Mouse (Mus musculus) retina, postnatal 1 day (tissue): Measurements from ENCODE around the gene Ssh2.
A peak's percentile ranks its signal among the peaks of the same experiment; 100 is the strongest.

Experiments
- DNase-seq: peaks from one replicate; pipeline ENCODE4 v3.0.0-alpha.2; 2012

Gene Ssh2

DNA sequence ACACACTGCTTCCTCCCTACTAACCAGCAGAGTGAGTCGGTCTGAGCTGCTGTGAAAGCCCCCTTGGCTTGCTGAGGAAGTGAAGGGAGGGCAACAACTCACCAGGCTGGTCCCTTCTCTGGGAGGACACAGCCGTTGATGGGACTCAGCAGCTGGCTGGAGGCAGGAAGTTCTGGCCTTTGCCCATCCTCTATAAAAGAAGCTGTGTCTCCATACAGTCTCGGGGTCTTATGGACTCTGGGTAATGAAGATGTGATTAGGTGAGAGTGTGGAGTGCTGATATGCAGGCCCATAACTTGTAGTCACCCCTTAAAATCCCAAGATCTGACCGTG, 278.2 kb downstream of the Ssh2 start:
- DNase-seq, result no peak

DNA sequence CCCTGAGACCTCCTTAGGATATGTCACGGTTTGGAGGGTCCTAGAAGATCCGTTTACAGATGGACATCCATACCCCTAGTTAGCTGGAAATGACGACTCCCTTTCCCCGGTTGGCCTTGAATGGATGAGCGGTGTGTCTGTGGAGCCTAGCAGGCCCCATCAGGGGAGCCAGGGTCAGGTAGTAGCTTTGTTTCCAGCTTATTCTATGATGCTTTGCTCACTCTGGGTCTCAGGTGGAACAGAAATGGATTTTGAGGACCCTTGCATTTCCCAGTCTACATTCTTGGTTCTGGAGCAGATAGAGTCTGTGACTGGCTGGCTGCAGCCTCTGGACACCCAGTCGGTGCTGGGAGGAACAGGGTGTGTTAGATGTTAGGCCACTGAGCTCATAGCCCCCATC, 278.7 kb downstream of the Ssh2 start:
- no peak for DNase-seq

DNA sequence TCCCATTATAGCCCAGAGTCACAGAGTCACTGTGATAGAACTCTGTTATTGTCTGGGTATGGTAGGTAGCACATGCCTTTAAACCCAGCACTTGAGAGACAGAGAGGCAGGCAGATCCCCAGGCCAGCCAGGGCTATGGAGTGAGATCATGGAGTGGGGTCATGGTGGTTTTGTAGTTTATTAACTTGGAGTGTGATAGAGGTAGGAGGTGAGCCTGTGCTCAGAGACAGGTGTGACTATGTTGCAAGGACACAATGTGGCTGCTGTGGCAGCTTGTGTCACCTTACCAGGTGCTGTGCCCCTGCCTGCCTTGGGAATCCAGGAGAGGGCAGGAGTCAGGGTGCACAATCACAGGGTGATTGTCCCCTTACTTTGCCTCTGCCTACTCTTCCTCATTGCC, 279.4 kb downstream of the Ssh2 start:
- no peak for DNase-seq

DNA sequence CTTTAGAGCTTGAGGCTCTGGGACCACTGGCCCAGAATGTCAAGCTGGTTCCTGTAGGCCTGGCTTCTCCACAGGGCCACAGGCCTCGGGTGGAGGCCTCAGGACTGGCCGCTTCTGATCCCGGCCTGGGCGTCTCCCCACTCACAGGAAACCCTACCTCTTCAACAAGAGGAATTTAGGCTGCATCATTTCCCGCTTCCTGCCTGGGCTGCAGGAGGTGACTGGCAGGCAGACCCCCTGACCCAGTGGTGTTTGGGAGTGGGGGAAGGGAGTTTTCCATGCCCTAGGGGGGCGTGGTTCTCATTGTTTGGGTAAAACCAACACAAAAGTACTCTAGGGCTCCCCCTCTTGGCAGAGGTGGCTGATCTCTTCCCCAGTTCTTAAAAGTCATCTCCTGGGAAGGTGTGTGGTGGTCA, 281.3 kb downstream of the Ssh2 start:
- peak; percentile 84 for DNase-seq

DNA sequence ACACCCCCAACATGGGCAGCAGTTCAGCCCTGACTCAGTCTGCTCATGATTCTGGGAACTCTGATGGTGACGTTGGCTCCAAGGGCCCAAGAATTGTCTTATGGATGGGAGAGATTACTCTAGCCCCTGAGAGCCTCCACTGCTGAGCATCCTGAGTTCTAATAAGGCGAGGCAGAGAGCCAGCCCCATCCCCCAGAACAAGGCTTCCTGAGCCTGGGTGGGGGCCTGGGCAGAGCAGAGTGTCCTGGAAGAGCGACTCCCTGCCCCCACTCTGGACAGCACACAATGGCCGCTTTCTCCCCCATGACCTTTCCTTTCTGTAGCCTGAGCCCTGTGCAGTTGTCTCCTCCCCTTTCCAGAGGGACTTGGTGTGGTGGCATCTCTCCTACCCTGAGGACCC, 281.8 kb downstream of the Ssh2 start:
- peak; percentile 46 for DNase-seq

DNA sequence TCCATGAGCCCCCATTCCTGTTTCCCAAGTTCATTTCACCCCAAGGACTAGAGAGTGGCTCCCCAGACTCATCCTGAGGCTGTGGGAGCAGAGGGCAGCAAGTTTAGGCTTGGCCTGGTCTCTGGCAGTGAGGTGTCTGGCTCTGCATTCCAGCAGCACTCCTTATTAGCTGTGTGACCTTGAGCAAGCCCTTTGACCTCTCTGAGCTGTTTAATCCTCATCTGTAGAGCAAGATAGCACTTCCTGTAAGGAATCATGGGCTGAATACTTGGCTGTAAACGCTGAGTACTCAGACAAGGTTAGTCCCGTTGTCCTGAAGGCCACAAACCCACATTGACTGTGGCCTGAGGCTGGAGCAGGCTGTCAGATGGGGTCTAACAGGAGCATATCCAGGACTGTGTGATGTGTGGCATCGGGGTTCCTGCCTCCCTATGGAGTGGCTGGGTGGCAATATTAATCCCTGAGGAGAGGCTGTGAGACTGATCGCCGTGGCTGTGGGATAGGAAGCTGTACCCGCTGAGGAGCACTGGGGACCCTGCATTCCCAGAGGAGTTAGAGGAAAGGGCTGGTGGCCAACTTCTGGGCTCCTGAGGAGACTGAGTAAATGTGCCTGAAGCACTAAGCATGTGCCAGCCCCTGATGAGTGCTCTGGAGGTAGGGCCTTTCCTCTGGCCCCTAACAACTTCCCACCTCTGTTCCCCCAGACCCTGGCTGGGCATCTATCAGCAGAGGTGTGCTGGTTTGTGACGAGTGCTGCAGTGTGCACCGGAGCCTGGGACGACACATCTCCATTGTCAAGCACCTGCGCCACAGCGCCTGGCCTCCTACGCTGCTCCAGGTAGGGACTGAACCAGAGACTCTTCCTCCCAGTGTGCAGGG, 282.4 kb downstream of the Ssh2 start:
- no peak for DNase-seq

DNA sequence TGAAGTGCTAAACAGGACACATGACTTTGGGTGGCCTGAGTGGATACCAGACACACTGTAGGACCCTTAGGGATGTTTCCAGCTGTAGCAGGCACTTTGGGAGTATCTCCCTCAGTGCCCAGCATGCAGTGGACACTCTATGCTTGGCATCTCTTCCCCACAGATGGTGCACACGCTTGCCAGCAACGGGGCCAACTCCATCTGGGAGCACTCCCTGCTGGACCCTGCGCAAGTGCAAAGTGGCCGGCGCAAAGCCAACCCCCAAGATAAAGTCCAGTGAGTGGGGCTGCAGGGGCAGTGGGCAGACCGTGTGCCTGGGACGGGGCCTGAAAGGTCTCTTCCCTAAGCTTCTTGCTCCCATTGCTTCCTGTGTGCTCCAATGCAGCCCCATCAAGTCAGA, 283.3 kb downstream of the Ssh2 start:
- no peak for DNase-seq

DNA sequence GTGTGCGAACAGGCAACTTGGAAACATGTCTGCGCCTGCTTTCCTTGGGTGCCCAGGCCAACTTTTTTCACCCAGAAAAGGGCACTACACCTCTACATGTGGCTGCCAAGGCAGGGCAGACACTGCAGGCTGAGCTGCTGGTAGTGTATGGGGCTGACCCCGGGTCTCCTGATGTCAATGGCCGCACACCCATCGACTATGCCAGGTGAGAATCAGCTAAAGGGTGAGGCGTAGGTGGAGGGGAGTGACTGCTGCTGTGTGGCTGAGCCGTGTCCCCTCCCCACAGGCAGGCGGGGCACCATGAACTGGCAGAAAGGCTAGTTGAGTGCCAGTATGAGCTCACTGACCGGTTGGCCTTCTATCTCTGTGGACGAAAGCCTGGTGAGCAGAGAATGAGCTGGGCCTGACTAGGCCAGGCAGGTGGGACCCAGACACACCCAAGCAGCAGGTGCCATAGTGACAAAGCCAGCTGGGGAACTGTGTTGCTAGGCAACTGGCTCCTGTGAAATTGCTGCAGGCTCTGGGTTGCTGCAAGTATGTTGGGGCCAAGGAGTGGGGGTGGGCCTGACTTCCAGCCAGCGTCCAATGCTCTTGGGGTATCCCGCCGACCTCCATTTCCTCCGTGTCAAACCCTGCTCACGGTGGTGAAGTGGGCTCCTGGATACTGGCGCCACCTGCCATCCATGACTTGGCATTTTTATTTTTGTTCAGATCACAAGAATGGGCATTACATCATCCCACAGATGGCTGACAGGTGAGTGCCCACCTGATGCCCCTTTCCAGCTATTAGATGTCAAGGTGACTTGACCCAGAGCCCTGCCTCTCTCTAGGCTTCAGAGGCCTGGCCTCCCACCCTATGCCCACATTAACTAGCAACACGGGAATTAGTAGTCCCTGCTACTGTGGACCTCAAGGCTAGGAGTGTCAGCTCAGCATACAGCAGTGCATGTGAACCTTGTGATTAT, 284.6 kb downstream of the Ssh2 start:
- peak; percentile 36 for DNase-seq

DNA sequence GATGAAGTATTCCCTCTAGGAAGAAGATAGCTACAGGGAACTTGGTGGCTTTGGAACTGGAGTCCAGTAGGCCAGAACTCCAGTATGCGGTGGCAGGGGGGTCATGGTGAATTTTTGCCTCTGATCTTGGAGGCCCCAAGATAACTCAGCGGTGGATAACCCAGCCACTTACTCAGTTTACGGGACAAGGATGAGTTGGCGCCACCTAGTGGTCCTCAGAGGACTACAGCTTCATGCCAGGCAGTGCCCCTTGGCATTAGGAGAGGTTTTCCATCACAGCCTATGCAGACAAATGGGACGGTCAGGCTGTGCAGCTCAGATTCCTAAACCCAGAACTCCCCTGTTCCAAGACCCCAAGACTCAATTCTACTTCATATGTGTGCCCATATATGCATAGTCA, 285.3 kb downstream of the Ssh2 start:
- peak; percentile 87 for DNase-seq

DNA sequence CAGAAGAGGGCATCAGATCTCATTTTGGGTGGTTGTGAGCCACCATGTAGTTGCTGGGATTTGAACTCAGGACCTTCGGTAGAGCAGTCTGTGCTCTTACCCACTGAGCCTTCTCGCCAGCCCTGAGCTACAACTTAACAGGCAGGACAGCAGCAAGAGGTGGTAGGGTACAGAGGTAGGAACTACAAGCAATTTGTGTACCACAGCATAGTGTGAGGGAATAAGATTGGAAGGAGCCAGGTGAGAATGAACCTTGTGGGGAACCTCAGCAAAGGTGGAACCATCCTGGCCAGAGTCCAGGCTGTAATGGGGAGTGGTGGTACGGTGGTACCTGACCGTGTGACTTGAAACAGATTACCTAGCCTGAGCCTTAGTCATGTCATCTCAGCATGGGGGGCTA, 285.9 kb downstream of the Ssh2 start:
- DNase-seq, result no peak

DNA sequence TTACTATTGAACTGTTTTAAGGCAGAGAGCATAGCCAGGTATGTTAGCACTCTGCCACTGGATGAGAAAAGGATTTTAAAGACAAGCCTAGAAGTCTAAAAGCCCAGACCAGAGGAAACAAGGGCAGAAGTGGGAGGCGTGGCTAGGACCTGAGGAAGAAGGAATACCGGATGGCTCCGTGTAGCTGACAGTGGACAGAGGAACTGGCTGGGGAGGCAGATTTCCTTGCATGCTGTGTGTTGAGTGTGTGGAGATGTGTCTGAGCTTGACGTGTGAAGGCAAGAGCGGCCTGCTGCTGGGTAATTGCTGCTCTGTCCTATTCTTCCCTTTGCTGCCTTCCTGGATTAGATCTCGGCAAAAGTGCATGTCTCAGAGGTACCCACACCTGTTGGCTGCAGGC, 286.4 kb downstream of the Ssh2 start:
- no peak for DNase-seq

DNA sequence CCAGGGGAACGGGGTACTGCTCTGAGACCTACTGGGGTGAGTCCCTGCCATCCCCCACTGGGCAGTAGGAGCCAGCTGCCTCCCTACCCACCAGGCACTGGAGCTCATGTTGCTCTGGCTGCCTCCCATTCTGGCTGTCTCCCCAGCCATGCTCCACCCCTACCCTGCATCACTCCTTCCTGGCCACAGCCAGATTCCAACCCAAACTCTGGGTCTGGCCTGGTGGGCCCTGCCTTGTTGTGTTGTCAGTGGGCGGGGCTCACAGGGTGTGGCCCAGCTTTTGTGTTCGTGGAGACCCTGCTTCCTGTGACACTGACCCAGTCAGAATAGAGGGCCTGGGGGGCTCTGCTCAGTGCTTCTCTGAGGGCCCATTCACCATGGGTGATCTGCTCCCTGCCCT, 287.4 kb downstream of the Ssh2 start:
- no peak for DNase-seq

DNA sequence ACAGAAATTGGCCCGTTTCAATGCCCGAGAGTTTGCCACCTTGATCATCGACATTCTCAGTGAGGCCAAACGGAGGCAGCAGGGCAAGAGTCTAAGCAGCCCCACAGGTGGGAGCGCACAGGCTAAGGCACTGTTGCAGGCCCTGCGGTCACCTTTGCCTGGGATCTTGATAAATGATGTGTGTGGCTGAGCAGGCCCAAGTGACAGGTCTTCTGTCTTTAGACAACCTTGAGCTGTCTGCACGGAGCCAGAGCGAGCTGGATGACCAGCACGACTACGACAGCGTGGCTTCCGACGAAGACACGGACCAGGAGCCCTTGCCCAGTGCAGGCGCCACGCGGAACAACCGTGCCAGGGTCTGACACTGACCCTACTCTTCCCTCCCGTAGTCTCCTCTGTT, 288.3 kb downstream of the Ssh2 start:
- no peak for DNase-seq

DNA sequence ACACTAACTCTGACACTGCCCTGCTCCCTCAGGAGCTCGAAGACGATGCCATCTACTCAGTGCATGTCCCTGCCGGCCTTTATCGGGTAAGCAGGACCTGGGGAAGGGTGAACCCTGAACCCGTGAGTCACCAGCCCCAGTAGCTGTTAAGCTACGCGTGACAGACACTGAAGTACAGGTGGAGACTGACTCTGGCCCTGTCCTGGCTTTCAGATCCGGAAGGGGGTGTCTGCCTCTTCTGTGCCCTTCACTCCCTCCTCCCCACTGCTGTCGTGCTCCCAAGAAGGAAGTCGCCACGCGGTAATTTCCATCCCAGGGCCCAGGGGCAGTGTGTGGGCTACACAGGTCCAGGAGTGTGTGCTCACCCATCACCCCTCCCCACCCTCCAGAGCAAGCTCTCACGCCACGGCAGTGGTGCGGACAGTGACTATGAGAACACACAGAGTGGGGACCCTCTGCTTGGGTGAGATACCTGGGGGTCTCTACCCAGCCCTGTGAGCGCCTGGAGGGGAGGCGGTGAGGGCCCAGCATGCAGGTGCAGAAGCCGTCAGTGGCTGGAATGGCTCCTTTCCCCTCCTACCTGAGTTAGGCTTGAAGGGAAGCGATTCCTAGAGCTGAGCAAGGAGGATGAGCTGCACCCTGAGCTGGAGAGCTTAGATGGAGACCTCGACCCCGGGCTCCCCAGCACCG, 289.3 kb downstream of the Ssh2 start:
- no peak for DNase-seq

DNA sequence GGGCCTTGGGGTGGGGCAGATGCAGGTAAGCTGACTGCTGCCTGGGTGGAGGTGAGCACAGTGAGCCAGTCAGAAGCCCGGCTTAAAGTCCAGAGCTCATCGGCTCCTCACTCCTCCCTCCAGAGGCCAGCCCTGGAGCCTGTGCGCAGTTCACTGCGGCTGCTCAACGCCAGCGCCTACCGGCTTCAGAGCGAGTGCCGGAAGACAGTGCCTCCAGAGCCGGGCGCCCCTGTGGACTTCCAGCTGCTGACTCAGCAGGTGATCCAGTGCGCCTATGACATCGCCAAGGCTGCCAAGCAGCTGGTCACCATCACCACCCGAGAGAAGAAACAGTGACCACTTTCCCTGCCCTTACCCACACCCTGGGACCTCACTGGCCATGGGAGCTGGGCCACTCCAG, 290.2 kb downstream of the Ssh2 start:
- no peak for DNase-seq

DNA sequence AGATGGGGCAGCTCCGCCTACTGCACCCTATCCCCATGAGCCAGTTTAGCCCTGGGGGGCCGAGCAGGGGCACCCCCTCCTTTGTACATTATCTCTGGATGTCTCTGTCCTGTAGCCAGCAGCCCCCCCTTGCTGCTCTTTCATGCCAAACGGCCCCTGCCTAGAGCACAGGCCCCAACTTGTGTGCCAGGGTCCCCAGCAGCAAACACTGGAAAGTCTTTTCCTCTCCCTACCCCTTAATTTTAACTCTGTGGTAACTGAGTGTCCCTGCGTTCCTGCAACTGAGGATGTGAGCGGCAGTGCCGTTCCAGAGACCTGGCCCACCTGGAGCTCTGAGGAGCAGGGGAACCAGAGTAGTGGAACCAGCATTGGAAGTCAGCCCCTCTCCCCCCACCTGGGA, 290.9 kb downstream of the Ssh2 start:
- no peak for DNase-seq

DNA sequence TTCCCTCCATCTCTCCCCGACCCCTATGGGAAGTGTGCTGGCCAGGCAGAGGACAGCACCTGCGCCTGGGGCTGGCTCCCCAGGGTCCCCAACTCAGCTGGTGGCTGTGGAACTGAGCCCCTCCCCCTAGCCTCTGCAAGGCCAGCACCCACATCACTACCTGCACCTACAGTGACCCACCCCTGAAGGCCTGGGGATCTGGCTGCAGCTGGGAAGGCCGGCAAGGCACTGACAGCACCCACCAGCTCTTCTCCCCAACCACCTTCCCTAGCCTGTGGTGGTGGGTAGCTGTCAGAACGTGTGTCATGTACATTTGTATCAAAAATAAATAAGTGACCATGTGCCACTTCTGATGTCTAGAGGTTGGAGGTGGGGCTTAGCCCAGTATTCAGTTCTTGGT, 291.3 kb downstream of the Ssh2 start:
- DNase-seq, result no peak

DNA sequence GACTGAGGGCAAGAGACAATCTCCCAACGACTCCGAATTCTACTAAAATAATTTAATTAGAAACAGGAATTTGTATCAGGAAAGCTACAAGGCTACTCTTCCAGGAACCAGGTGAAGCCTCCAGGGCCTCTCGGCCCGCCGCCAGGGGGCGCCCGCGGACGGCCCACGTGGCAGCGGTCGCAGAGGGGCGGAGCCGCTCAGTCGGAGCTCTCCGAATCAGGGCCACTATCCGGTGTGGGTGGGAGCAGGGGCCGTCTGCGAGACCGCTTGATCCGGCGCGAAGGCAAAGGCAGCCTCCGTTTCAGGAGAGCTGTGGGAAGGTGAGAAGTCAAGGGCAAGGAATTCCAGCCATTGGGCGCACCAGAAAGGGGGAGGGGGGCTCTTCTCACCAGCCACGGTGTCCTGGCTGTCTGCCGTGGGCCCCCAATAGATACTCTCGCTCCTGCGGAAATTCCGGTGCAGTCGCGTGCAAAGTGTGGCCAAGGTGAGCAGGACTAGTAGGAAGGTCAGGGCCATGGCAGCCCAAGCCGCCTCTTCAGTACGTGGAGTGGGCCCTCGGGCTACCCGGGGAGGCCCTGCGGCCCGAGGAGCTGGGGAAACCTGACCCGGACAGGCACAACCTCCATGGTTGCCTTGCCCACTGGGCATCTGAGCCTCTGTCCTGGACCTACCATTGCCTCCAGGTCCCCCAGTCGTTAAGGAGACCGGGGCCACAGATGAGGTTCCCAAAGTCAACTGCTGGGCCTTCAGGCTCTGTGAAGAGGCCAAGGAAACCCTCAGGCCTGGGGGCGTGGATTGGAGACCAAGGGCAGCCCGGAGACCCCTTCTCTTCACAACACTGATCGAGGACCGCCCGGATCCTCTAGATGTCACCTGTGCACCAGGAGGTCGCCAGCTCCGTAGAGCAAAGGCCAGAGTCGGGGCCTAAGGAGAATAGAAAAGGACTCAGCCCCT, 292.3 kb downstream of the Ssh2 start:
- peak; percentile 89 for DNase-seq
